Mouse (Mus musculus) induced T-regulatory cell, adult 2 months (primary cell): Measurements from ENCODE around the gene Ddx41.

Experiments used
- DNase-seq: peaks from one replicate; pipeline ENCODE4 v3.0.0-alpha.2; 2012; ENCODE audit warnings: low read depth

Gene Ddx41

GRCm38 (mm10) chr13:55542891-55543290 lies 6.4 kb upstream of the Ddx41 start:
- no peak for DNase-seq

- no peak for DNase-seq
These were observed 4.5 kb upstream of the Ddx41 start for GRCm38 (mm10) chr13:55540933-55541332.

- DNase-seq, result no peak
These were observed 663 bp downstream of the Ddx41 start for GRCm38 (mm10) chr13:55535796-55536193.

GRCm38 (mm10) chr13:55535191-55535590 lies 1.3 kb downstream of the Ddx41 start:
- no peak for DNase-seq

GRCm38 (mm10) chr13:55529198-55529915 lies 7.1 kb downstream of the Ddx41 start, which contains the start of gene Dok3:
Gene Dok3 (minus strand): TSS chr13:55529296.
- DNase-seq, result no peak

- DNase-seq, result no peak
These were observed 8.4 kb downstream of the Ddx41 start for GRCm38 (mm10) chr13:55527834-55528772.

GRCm38 (mm10) chr13:55527212-55527611 lies 9.2 kb downstream of the Ddx41 start:
- DNase-seq, result no peak

GRCm38 (mm10) chr13:55525733-55526553 lies 10.5 kb downstream of the Ddx41 start:
- no peak for DNase-seq

- DNase-seq, result no peak
These were observed 12.4 kb downstream of the Ddx41 start for GRCm38 (mm10) chr13:55523951-55524600.

- no peak for DNase-seq
These were observed 13.2 kb downstream of the Ddx41 start for GRCm38 (mm10) chr13:55523278-55523677.

GRCm38 (mm10) chr13:55522730-55523129 lies 13.7 kb downstream of the Ddx41 start:
- no peak for DNase-seq

GRCm38 (mm10) chr13:55519606-55520005 lies 16.9 kb downstream of the Ddx41 start:
- no peak for DNase-seq

- peak; percentile 93 for DNase-seq
These were observed 19.5 kb downstream of the Ddx41 start for GRCm38 (mm10) chr13:55516955-55517354.

- DNase-seq, result no peak
These were observed 22.6 kb downstream of the Ddx41 start for GRCm38 (mm10) chr13:55513828-55514227.

GRCm38 (mm10) chr13:55513111-55513748 lies 23.2 kb downstream of the Ddx41 start, which contains the start of gene Pdlim7:
Gene Pdlim7 (minus strand): TSS chr13:55513676.
- DNase-seq, result peak; percentile 91

GRCm38 (mm10) chr13:55512379-55513031 lies 24.0 kb downstream of the Ddx41 start:
- DNase-seq, result no peak

- DNase-seq, result no peak
These were observed 25.0 kb downstream of the Ddx41 start for GRCm38 (mm10) chr13:55511492-55511861.

GRCm38 (mm10) chr13:55510668-55511491 lies 25.6 kb downstream of the Ddx41 start:
- no peak for DNase-seq

GRCm38 (mm10) chr13:55510332-55510667 lies 26.2 kb downstream of the Ddx41 start:
- DNase-seq, result no peak

GRCm38 (mm10) chr13:55508531-55508930 lies 27.9 kb downstream of the Ddx41 start:
- DNase-seq, result no peak
